Mouse (Mus musculus) cerebellum, adult 2 months (tissue): ENCODE results near the gene Pou3f1. TPM values are rescaled to one million over a fixed set of nuclear protein-coding genes. Genes with fewer than 3 reads are reported as not detected.

ENCODE experiments used
- DNase-seq, 2 experiments: peaks; one replicate each; pipeline ENCODE4 v3.0.0; 2021
- H3K27ac ChIP-seq: fragments of 200-500 bp; 2 replicates; pipeline ENCODE4 v1.5.1; 2012; ENCODE audit warnings: low read length, control low read depth, inconsistent platforms; ENCODE audit not compliant: insufficient read depth
- H3K27me3 ChIP-seq: fragments of 200-500 bp; 2 replicates; pipeline ENCODE4 v1.6.1; 2012; ENCODE audit warnings: inconsistent platforms, mild to moderate bottlenecking, low read length, moderate library complexity; ENCODE audit not compliant: control insufficient read depth, insufficient read depth
- H3K4me1 ChIP-seq: fragments of 200-500 bp; 2 replicates; pipeline ENCODE4 v1.6.1; 2011; ENCODE audit warnings: low read length; ENCODE audit not compliant: control insufficient read depth, insufficient read depth
- H3K4me3 ChIP-seq: fragments of 200-500 bp; replicated peaks from 2 replicates; pipeline ENCODE3; 2011; ENCODE audit warnings: mild to moderate bottlenecking, low read depth, low read length, control low read depth; ENCODE audit not compliant: insufficient read depth
- CTCF ChIP-seq: fragments of 200-500 bp; IDR thresholded peaks from 2 replicates; pipeline ENCODE4 v1.5.1; 2011; ENCODE audit warnings: low read depth, mild to moderate bottlenecking, control low read depth, low read length, moderate library complexity, borderline replicate concordance; ENCODE audit not compliant: insufficient read depth
- POLR2A ChIP-seq: fragments of 200-500 bp; IDR thresholded peaks from 2 replicates; pipeline ENCODE4 v1.6.1; 2011; ENCODE audit warnings: low read length, control low read depth, borderline replicate concordance; ENCODE audit not compliant: insufficient read depth
- WGBS: fragments of 180-500 bp; shearing (Covaris S2); methylation state at CpG from one replicate; pipeline ENCODE4 v1.1.7; 2018; 5-methylcytosine and 5-hydroxymethylcytosine counted together
- polyA plus RNA-seq: library from polyadenylated mRNA; depleted of rRNA; stranded (reverse); fragments of >200 nt; gene quantifications from 2 replicates; pipeline ENCODE4 v1.2.3, GENCODE M21; 2012; rRNA removed

The Pou3f1 gene
- polyA plus RNA-seq, 1 experiment: 3.3 TPM

GRCm38 (mm10) chr4:124709961-124710446 lies 53.4 kb downstream of the Pou3f1 start:
- Histone ChIP-seq H3K27ac (no peak overlapping the region), H3K4me1 (no peaks in the 10 kb centered on the region), H3K27me3 (no peaks in the 10 kb centered on the region), H3K4me3 (no peak overlapping the region)
- TF ChIP-seq POLR2A (no peak), CTCF (no peak)
- WGBS: 15% methylated on average over 18 of the region's 18 CpGs
- DNase-seq: no peak

Other genes starting within 250 kb of the Pou3f1 start
- gene 3100002H09Rik, start 46.0 kb upstream of the Pou3f1 start, polyA plus RNA-seq: not detected in 2 replicates
- gene Utp11, start 36.8 kb downstream of the Pou3f1 start, polyA plus RNA-seq: 19.2 and 19.4 TPM in 2 replicates
- gene Fhl3, start 43.9 kb downstream of the Pou3f1 start, polyA plus RNA-seq: 1.4 and 1.6 TPM in 2 replicates
- gene Sf3a3, start 58.0 kb downstream of the Pou3f1 start, polyA plus RNA-seq: 40.5 and 45.2 TPM in 2 replicates
- 92.4 and 102 TPM in 2 replicates for gene Inpp5b, start 85.0 kb downstream of the Pou3f1 start, polyA plus RNA-seq
- gene Mtf1, start 145.3 kb downstream of the Pou3f1 start, polyA plus RNA-seq: 14.9 and 17.0 TPM in 2 replicates
- gene Yrdc, start 193.9 kb downstream of the Pou3f1 start, polyA plus RNA-seq: 42.1 and 52.5 TPM in 2 replicates
- gene 1110065P20Rik, start 194.4 kb downstream of the Pou3f1 start, polyA plus RNA-seq: 85.5 and 85.8 TPM in 2 replicates
- gene Maneal, start 205.4 kb downstream of the Pou3f1 start, polyA plus RNA-seq: 71.9 and 72.6 TPM in 2 replicates
- 22.3 and 29.4 TPM in 2 replicates for gene Epha10, start 224.1 kb downstream of the Pou3f1 start, polyA plus RNA-seq